Mouse (Mus musculus) myocyte (in vitro differentiated cells): Measurements from ENCODE around the gene Sh2d5. TPM values are rescaled to one million over a fixed set of nuclear protein-coding genes. Genes with fewer than 3 reads are reported as not detected.

Experiments used
- H3K27me3 ChIP-seq: one replicate; pipeline ENCODE4 v1.6.1; 2011; ENCODE audit not compliant: control insufficient read depth, insufficient read depth, insufficient read length
- H3K36me3 ChIP-seq: one replicate; pipeline ENCODE4 v1.6.1; 2011; ENCODE audit not compliant: control insufficient read depth, insufficient read depth
- H3K4me2 ChIP-seq: one replicate; pipeline ENCODE4 v1.6.1; 2011; ENCODE audit warnings: low read depth, control low read depth
- H3K4me3 ChIP-seq: one replicate; pipeline ENCODE4 v1.5.1; 2011; ENCODE audit warnings: mild to moderate bottlenecking, control low read depth, moderate library complexity
- H3K79me2 ChIP-seq: one replicate; pipeline ENCODE4 v1.6.1; 2011; ENCODE audit not compliant: control insufficient read depth, insufficient read depth
- H3ac ChIP-seq: one replicate; pipeline ENCODE4 v1.6.1; 2011; ENCODE audit not compliant: control insufficient read depth, insufficient read length
- CEBPB ChIP-seq: IDR thresholded peaks from 2 replicates; pipeline ENCODE4 v1.6.1; 2011; ENCODE audit warnings: mild to moderate bottlenecking, moderate library complexity; ENCODE audit not compliant: poor library complexity, insufficient read depth, severe bottlenecking
- E2F4 ChIP-seq: IDR thresholded peaks from one replicate; pipeline ENCODE4 v1.6.1; 2011; ENCODE audit warnings: mild to moderate bottlenecking, control low read depth, moderate library complexity; ENCODE audit not compliant: insufficient read depth
- MAX ChIP-seq: IDR thresholded peaks from one replicate; pipeline ENCODE4 v1.6.1; 2011; ENCODE audit warnings: low read depth, mild to moderate bottlenecking, control low read depth
- MYOD1 ChIP-seq, 3 experiments: IDR thresholded peaks; one replicate each; pipeline ENCODE4 v1.6.1; 2011; ENCODE audit warnings: control low read depth in 2 of 3, low read depth in 2 of 3, mild to moderate bottlenecking in 2 of 3, moderate library complexity in 1 of 3; ENCODE audit not compliant: insufficient read length in 2 of 3, control insufficient read depth in 1 of 3
- MYOG ChIP-seq, 3 experiments: IDR thresholded peaks; one replicate each; pipeline ENCODE4 v1.6.1; 2011; ENCODE audit warnings: control low read depth in 2 of 3, low read depth in 2 of 3, mild to moderate bottlenecking in 2 of 3; ENCODE audit not compliant: insufficient read length in 2 of 3, control insufficient read depth in 1 of 3, insufficient read depth in 1 of 3
- POLR2A ChIP-seq: IDR thresholded peaks from one replicate; pipeline ENCODE4 v1.6.1; 2011; ENCODE audit warnings: low read depth, mild to moderate bottlenecking, control low read depth, moderate library complexity; ENCODE audit not compliant: insufficient read length
- POLR2AphosphoS2 ChIP-seq: IDR thresholded peaks from one replicate; pipeline ENCODE4 v1.6.1; 2011; ENCODE audit warnings: low read depth, control low read depth; ENCODE audit not compliant: insufficient read length
- REST ChIP-seq: IDR thresholded peaks from one replicate; pipeline ENCODE4 v1.6.1; 2011; ENCODE audit warnings: mild to moderate bottlenecking, control low read depth, moderate library complexity; ENCODE audit not compliant: insufficient read depth, insufficient read length
- SRF ChIP-seq: IDR thresholded peaks from one replicate; pipeline ENCODE4 v1.6.1; 2011; ENCODE audit warnings: low read depth; ENCODE audit not compliant: control insufficient read depth, insufficient read length
- TCF12 ChIP-seq: IDR thresholded peaks from one replicate; pipeline ENCODE4 v1.6.1; 2011; ENCODE audit warnings: mild to moderate bottlenecking, control low read depth; ENCODE audit not compliant: poor library complexity, insufficient read depth, severe bottlenecking
- TCF3 ChIP-seq: IDR thresholded peaks from one replicate; pipeline ENCODE4 v1.6.1; 2011; ENCODE audit warnings: low read depth, control low read depth; ENCODE audit not compliant: insufficient read length
- USF1 ChIP-seq: IDR thresholded peaks from one replicate; pipeline ENCODE4 v1.6.1; 2011; ENCODE audit warnings: low read depth, mild to moderate bottlenecking, control low read depth, moderate library complexity
- polyA plus RNA-seq: library from polyadenylated mRNA; unstranded; fragments of >200 nt; fragmentation: generic; extraction: Trizol; gene quantifications from one replicate; pipeline ENCODE4 v1.2.1, GENCODE M21; 2012; ENCODE audit warnings: missing spikeins

Gene Sh2d5
- 0.08 TPM for polyA plus RNA-seq

- Histone ChIP-seq H3ac (no peak within 1 kb of the TSS), H3K36me3 (no peaks in the 10 kb centered on the region), H3K79me2 (no peaks in the 10 kb centered on the region), H3K4me2 (no peak within 1 kb of the TSS), H3K27me3 (no peaks in the 10 kb centered on the region), H3K4me3 (no peak within 1 kb of the TSS)
- TF ChIP-seq MYOG (IDR thresholded peaks at IDR 0.05; ENCODE audit: control insufficient read depth in 1 of 3, insufficient read depth in 1 of 3, insufficient read length in 2 of 3, low read depth in 2 of 3) (no peak), SRF (no peak), POLR2A (no peak), MAX (no peak), MYOD1 (IDR thresholded peaks at IDR 0.05; ENCODE audit: control insufficient read depth in 1 of 3, insufficient read length in 2 of 3, low read depth in 2 of 3) (no peak), REST (no peak), TCF3 (no peak), E2F4 (no peak), POLR2AphosphoS2 (no peak), CEBPB (no peak), USF1 (no peak), TCF12 (no peak)
Measured at GRCm38 (mm10) chr4:138250088-138250960, at the start of gene Sh2d5, which contains the start of gene Kif17. TSS of gene Sh2d5 (plus strand) at chr4:138250403. TSS of gene Kif17 (plus strand) at chr4:138250435.

DNA sequence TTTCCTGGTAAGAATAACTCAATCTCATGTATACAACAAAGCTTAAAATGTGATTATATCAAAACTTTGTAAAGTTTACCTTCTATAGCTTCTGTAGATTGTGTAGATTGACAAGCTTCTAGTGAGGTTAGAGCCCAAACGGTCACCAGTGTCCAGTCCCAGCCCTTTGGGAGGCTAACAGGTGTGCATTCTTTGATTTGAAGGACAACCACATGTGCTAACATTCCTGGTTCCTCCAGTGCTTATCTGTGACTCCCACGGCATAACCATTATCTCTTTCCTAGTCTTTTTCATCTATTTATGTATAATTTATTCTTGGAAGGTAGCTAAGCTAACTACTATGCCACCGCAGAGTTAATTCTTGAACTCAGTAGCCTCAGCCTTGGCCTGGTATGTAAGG, 49.4 kb upstream of the Sh2d5 start:
- Histone ChIP-seq H3K27me3 (no peaks in the 10 kb centered on the region), H3K79me2 (no peaks in the 10 kb centered on the region), H3K4me3 (no peak overlapping the region), H3K36me3 (peaks cover 35% of the 10 kb centered on the region), H3K4me2 (peak overlapping the region; percentile 2), H3ac (no peak overlapping the region)
- TF ChIP-seq REST (no peak), TCF3 (peak; percentile 30), MYOG (IDR thresholded peaks at IDR 0.05; ENCODE audit: control insufficient read depth in 1 of 3, insufficient read depth in 1 of 3, insufficient read length in 2 of 3, low read depth in 2 of 3) (peak in 2 of 3 experiments; percentile 65 to 71), TCF12 (peak; percentile 85), MYOD1 (IDR thresholded peaks at IDR 0.05; ENCODE audit: control insufficient read depth in 1 of 3, insufficient read length in 2 of 3, low read depth in 2 of 3) (peak; percentile 89 to 95 (median 90))

- H3K79me2 ChIP-seq, result no peaks in the 10 kb centered on the region
- no peak overlapping the region for H3K4me2 ChIP-seq
- no peak overlapping the region for H3K4me3 ChIP-seq
- H3K36me3 ChIP-seq, result peaks cover 35% of the 10 kb centered on the region
- H3ac ChIP-seq, result no peak overlapping the region
- no peaks in the 10 kb centered on the region for H3K27me3 ChIP-seq
- no peak for TF ChIP-seq SRF
- TF ChIP-seq MYOD1 (IDR thresholded peaks at IDR 0.05; ENCODE audit: control insufficient read depth in 1 of 3, insufficient read length in 2 of 3, low read depth in 2 of 3), result no peak
- TF ChIP-seq CEBPB, result no peak
- TF ChIP-seq MYOG (IDR thresholded peaks at IDR 0.05; ENCODE audit: control insufficient read depth in 1 of 3, insufficient read depth in 1 of 3, insufficient read length in 2 of 3, low read depth in 2 of 3), result no peak
- TF ChIP-seq E2F4, result no peak
- TF ChIP-seq REST, result no peak
- TF ChIP-seq USF1, result no peak
- TF ChIP-seq POLR2A, result no peak
- no peak for TF ChIP-seq MAX
- TF ChIP-seq POLR2AphosphoS2, result no peak
- TF ChIP-seq TCF12, result no peak
- TF ChIP-seq TCF3, result no peak
Measured at GRCm38 (mm10) chr4:138201696-138202095, 48.5 kb upstream of the Sh2d5 start.

DNA sequence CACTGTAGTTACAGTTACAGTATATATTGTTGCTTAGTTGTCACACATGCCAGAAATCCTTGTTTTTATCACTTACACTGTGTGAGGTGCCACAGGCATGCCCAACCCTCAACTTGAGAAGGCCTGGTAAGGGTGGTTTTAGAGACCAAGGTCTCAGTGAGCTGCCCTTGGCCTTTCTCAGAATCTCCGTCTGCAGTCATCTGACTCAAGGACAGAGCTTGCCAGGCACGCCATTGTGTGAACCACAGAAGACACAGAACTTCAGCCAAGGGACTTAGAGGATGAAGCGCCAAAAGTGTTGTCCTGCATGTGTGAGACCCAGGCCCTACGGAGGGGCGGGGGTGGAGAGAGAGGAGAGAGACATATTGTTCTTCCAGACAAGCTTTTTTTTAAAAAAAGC, 40.1 kb upstream of the Sh2d5 start:
- Histone ChIP-seq H3K79me2 (no peaks in the 10 kb centered on the region), H3K4me3 (no peak overlapping the region), H3ac (no peak overlapping the region), H3K36me3 (peaks cover 10% of the 10 kb centered on the region), H3K4me2 (no peak overlapping the region), H3K27me3 (no peaks in the 10 kb centered on the region)
- TF ChIP-seq SRF (no peak), REST (no peak), MYOG (IDR thresholded peaks at IDR 0.05; ENCODE audit: control insufficient read depth in 1 of 3, insufficient read depth in 1 of 3, insufficient read length in 2 of 3, low read depth in 2 of 3) (no peak), CEBPB (no peak), POLR2A (no peak), MAX (no peak), E2F4 (no peak), MYOD1 (IDR thresholded peaks at IDR 0.05; ENCODE audit: control insufficient read depth in 1 of 3, insufficient read length in 2 of 3, low read depth in 2 of 3) (no peak), TCF3 (no peak), POLR2AphosphoS2 (no peak), TCF12 (no peak), USF1 (no peak)
